Mouse (Mus musculus): ENCODE data around the gene Prkn. TPM values are rescaled to one million over a fixed set of nuclear protein-coding genes. Genes with fewer than 3 reads are reported as not detected.

The Prkn gene
- polyA plus RNA-seq, 1 experiment = not detected

- Histone ChIP-seq H3K36me3 (ENCODE audit: control insufficient read depth, insufficient read depth) (no peaks in the 10 kb centered on the region), H3K79me3 (ENCODE audit: low read depth) (no peaks in the 10 kb centered on the region), H3K79me2 (ENCODE audit: control insufficient read depth, insufficient read depth) (no peaks in the 10 kb centered on the region), H3K4me3 (ENCODE audit: insufficient read depth, poor library complexity, severe bottlenecking) (no peak overlapping the region), H3ac (ENCODE audit: control insufficient read depth, insufficient read length, low read depth) (no peak overlapping the region), H3K27me3 (ENCODE audit: control insufficient read depth, insufficient read depth, insufficient read length) (no peaks in the 10 kb centered on the region)
- no peak for TF ChIP-seq FOSL1 (IDR thresholded peaks at IDR 0.05; ENCODE audit: insufficient read depth, low read length, poor library complexity, severe bottlenecking)
- no peak for TF ChIP-seq CTCF (IDR thresholded peaks at IDR 0.05; ENCODE audit: control insufficient read depth, insufficient read depth, insufficient read length)
- no peak for TF ChIP-seq CEBPB (IDR thresholded peaks at IDR 0.05; ENCODE audit: low read depth)
- no peak for TF ChIP-seq USF1 (IDR thresholded peaks at IDR 0.05; ENCODE audit: low read depth)
- no peak for TF ChIP-seq MYOD1 (IDR thresholded peaks at IDR 0.05; ENCODE audit: control insufficient read depth, insufficient read length, low read depth)
- no peak for TF ChIP-seq MAX (IDR thresholded peaks at IDR 0.05)
- no peak for TF ChIP-seq MYOG (IDR thresholded peaks at IDR 0.05; ENCODE audit: control insufficient read depth, extremely low read depth, insufficient read length)
Observed at GRCm38 (mm10) chr17:11309843-11310242, 469.7 kb downstream of the Prkn start.

GRCm38 (mm10) chr17:11314163-11314562 lies 474.0 kb downstream of the Prkn start:
- no peaks in the 10 kb centered on the region for H3K79me3 ChIP-seq (ENCODE audit: low read depth)
- no peaks in the 10 kb centered on the region for H3K27me3 ChIP-seq (ENCODE audit: control insufficient read depth, insufficient read depth, insufficient read length)
- no peak overlapping the region for H3K4me3 ChIP-seq (ENCODE audit: insufficient read depth, poor library complexity, severe bottlenecking)
- no peak overlapping the region for H3ac ChIP-seq (ENCODE audit: control insufficient read depth, insufficient read length, low read depth)
- TF ChIP-seq MAX (IDR thresholded peaks at IDR 0.05) (no peak), FOSL1 (IDR thresholded peaks at IDR 0.05; ENCODE audit: insufficient read depth, low read length, poor library complexity, severe bottlenecking) (no peak), CEBPB (IDR thresholded peaks at IDR 0.05; ENCODE audit: low read depth) (no peak), CTCF (IDR thresholded peaks at IDR 0.05; ENCODE audit: control insufficient read depth, insufficient read depth, insufficient read length) (no peak), MYOD1 (IDR thresholded peaks at IDR 0.05; ENCODE audit: control insufficient read depth, insufficient read length, low read depth) (no peak), USF1 (IDR thresholded peaks at IDR 0.05; ENCODE audit: low read depth) (no peak), MYOG (IDR thresholded peaks at IDR 0.05; ENCODE audit: control insufficient read depth, extremely low read depth, insufficient read length) (no peak)
- no peaks in the 10 kb centered on the region for H3K36me3 ChIP-seq (ENCODE audit: control insufficient read depth, insufficient read depth)
- H3K79me2 ChIP-seq (ENCODE audit: control insufficient read depth, insufficient read depth) = no peaks in the 10 kb centered on the region

GRCm38 (mm10) chr17:11315675-11316074 lies 475.5 kb downstream of the Prkn start:
- H3K4me3 ChIP-seq (ENCODE audit: insufficient read depth, poor library complexity, severe bottlenecking) = no peak overlapping the region
- H3K36me3 ChIP-seq (ENCODE audit: control insufficient read depth, insufficient read depth) = no peaks in the 10 kb centered on the region
- H3K79me3 ChIP-seq (ENCODE audit: low read depth) = no peaks in the 10 kb centered on the region
- TF ChIP-seq USF1 (IDR thresholded peaks at IDR 0.05; ENCODE audit: low read depth) (no peak), MAX (IDR thresholded peaks at IDR 0.05) (no peak), CTCF (IDR thresholded peaks at IDR 0.05; ENCODE audit: control insufficient read depth, insufficient read depth, insufficient read length) (no peak), MYOD1 (IDR thresholded peaks at IDR 0.05; ENCODE audit: control insufficient read depth, insufficient read length, low read depth) (no peak), MYOG (IDR thresholded peaks at IDR 0.05; ENCODE audit: control insufficient read depth, extremely low read depth, insufficient read length) (no peak), FOSL1 (IDR thresholded peaks at IDR 0.05; ENCODE audit: insufficient read depth, low read length, poor library complexity, severe bottlenecking) (no peak), CEBPB (IDR thresholded peaks at IDR 0.05; ENCODE audit: low read depth) (no peak)
- H3K79me2 ChIP-seq (ENCODE audit: control insufficient read depth, insufficient read depth) = no peaks in the 10 kb centered on the region
- no peaks in the 10 kb centered on the region for H3K27me3 ChIP-seq (ENCODE audit: control insufficient read depth, insufficient read depth, insufficient read length)
- no peak overlapping the region for H3ac ChIP-seq (ENCODE audit: control insufficient read depth, insufficient read length, low read depth)

GRCm38 (mm10) chr17:11318946-11319345 lies 478.8 kb downstream of the Prkn start:
- no peaks in the 10 kb centered on the region for H3K36me3 ChIP-seq (ENCODE audit: control insufficient read depth, insufficient read depth)
- H3K27me3 ChIP-seq (ENCODE audit: control insufficient read depth, insufficient read depth, insufficient read length) = no peaks in the 10 kb centered on the region
- H3K4me3 ChIP-seq (ENCODE audit: insufficient read depth, poor library complexity, severe bottlenecking) = no peak overlapping the region
- TF ChIP-seq USF1 (IDR thresholded peaks at IDR 0.05; ENCODE audit: low read depth) = no peak
- no peak for TF ChIP-seq CEBPB (IDR thresholded peaks at IDR 0.05; ENCODE audit: low read depth)
- TF ChIP-seq MYOG (IDR thresholded peaks at IDR 0.05; ENCODE audit: control insufficient read depth, extremely low read depth, insufficient read length) = no peak
- TF ChIP-seq MYOD1 (IDR thresholded peaks at IDR 0.05; ENCODE audit: control insufficient read depth, insufficient read length, low read depth) = no peak
- no peak for TF ChIP-seq FOSL1 (IDR thresholded peaks at IDR 0.05; ENCODE audit: insufficient read depth, low read length, poor library complexity, severe bottlenecking)
- no peak for TF ChIP-seq CTCF (IDR thresholded peaks at IDR 0.05; ENCODE audit: control insufficient read depth, insufficient read depth, insufficient read length)
- no peak for TF ChIP-seq MAX (IDR thresholded peaks at IDR 0.05)
- H3K79me2 ChIP-seq (ENCODE audit: control insufficient read depth, insufficient read depth) = no peaks in the 10 kb centered on the region
- H3K79me3 ChIP-seq (ENCODE audit: low read depth) = no peaks in the 10 kb centered on the region
- no peak overlapping the region for H3ac ChIP-seq (ENCODE audit: control insufficient read depth, insufficient read length, low read depth)

- no peak overlapping the region for H3ac ChIP-seq (ENCODE audit: control insufficient read depth, insufficient read length, low read depth)
- no peak overlapping the region for H3K4me3 ChIP-seq (ENCODE audit: insufficient read depth, poor library complexity, severe bottlenecking)
- H3K79me2 ChIP-seq (ENCODE audit: control insufficient read depth, insufficient read depth) = no peaks in the 10 kb centered on the region
- H3K36me3 ChIP-seq (ENCODE audit: control insufficient read depth, insufficient read depth) = no peaks in the 10 kb centered on the region
- H3K79me3 ChIP-seq (ENCODE audit: low read depth) = no peaks in the 10 kb centered on the region
- TF ChIP-seq CTCF (IDR thresholded peaks at IDR 0.05; ENCODE audit: control insufficient read depth, insufficient read depth, insufficient read length) = no peak
- no peak for TF ChIP-seq USF1 (IDR thresholded peaks at IDR 0.05; ENCODE audit: low read depth)
- no peak for TF ChIP-seq FOSL1 (IDR thresholded peaks at IDR 0.05; ENCODE audit: insufficient read depth, low read length, poor library complexity, severe bottlenecking)
- no peak for TF ChIP-seq MYOD1 (IDR thresholded peaks at IDR 0.05; ENCODE audit: control insufficient read depth, insufficient read length, low read depth)
- no peak for TF ChIP-seq MAX (IDR thresholded peaks at IDR 0.05)
- no peak for TF ChIP-seq MYOG (IDR thresholded peaks at IDR 0.05; ENCODE audit: control insufficient read depth, extremely low read depth, insufficient read length)
- TF ChIP-seq CEBPB (IDR thresholded peaks at IDR 0.05; ENCODE audit: low read depth) = no peak
- H3K27me3 ChIP-seq (ENCODE audit: control insufficient read depth, insufficient read depth, insufficient read length) = no peaks in the 10 kb centered on the region
Observed at GRCm38 (mm10) chr17:11319666-11320360, 479.6 kb downstream of the Prkn start.
